Mouse (Mus musculus): ENCODE results near the gene Ppib. TPM values are rescaled to one million over a fixed set of nuclear protein-coding genes. Genes with fewer than 3 reads are reported as not detected.

Gene Ppib
- total RNA-seq, 2 experiments from 2014 or later = 238 to 241 TPM

- DNase-seq (ENCODE audit: extremely low spot score in 1 of 2, low spot score in 2 of 2) = no peak
- intact Hi-C loops (cut with DNase I) = no loop called here
These were observed 50.1 kb downstream of the Ppib start for GRCm38 (mm10) chr9:66110126-66110525.

GRCm38 (mm10) chr9:66110611-66111379, 50.8 kb downstream of the Ppib start:
- DNase-seq (ENCODE audit: extremely low spot score in 1 of 2, low spot score in 2 of 2) = no peak
- intact Hi-C loops (cut with DNase I) = no loop called here

GRCm38 (mm10) chr9:66114341-66114740, 54.3 kb downstream of the Ppib start:
- intact Hi-C loops (cut with DNase I) = no loop called here
- no peak for DNase-seq (ENCODE audit: extremely low spot score in 1 of 2, low spot score in 2 of 2)

Other genes starting within 250 kb of the Ppib start
- 10 to 100 TPM; 41.3 to 42.2 TPM for gene Zfp609, start 232.7 kb upstream of the Ppib start, total RNA-seq (2021)
- 1 to 10 TPM; 1.4 to 3.6 TPM for gene Pclaf, start 170.0 kb upstream of the Ppib start, total RNA-seq (2021)
- 10 to 100 TPM; 34.8 to 37.6 TPM for gene Trip4, start 151.4 kb upstream of the Ppib start, total RNA-seq (2021)
- 10 to 100 TPM; 45.9 to 56.4 TPM for gene Csnk1g1, start 151.3 kb upstream of the Ppib start, total RNA-seq (2021)
- gene Snx22, start 9.5 kb downstream of the Ppib start, total RNA-seq (2021) = 1 to 10 TPM; 4.6 to 4.9 TPM
- gene Snx1, start 66.4 kb downstream of the Ppib start, total RNA-seq (2021) = 10 to 100 TPM; 43.6 to 44.9 TPM
- gene Ciao2a, start 66.4 kb downstream of the Ppib start, total RNA-seq (2021) = 10 to 100 TPM; 25.9 to 26.0 TPM
- 1 to 10 TPM; 2.1 to 3.2 TPM for gene Dapk2, start 98.0 kb downstream of the Ppib start, total RNA-seq (2021)

Measured in left cerebral cortex, postnatal 10 days (tissue).